Mouse (Mus musculus): ENCODE results near the gene Btbd11. TPM values are rescaled to one million over a fixed set of nuclear protein-coding genes. Genes with fewer than 3 reads are reported as not detected.

The Btbd11 gene
- polyA plus RNA-seq, 1 experiment from 2014 or later, result 0.47 TPM

DNA sequence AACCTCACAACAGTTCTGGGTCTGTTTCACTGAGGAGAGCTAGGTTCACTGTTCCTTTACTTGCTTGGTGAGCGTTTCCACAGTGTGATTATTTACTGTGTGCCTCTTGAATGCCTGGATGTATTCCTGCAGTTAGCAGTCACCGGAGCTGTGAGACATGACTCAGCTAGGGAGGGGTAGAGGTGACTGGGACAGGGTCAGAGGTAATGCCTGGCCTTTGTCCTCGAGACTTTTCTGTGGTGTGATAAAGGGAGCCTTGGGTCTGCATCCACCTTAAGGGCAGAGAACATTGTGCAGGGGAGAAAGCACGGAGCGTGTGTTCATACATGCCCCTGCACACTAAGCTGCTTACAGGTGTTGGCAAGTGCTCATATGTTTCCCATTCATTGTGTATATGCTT lies 126.2 kb downstream of the Btbd11 start:
- no peak for TF ChIP-seq EP300 (IDR thresholded peaks at IDR 0.05; ENCODE audit: low read depth)
- TF ChIP-seq CTCF (IDR thresholded peaks at IDR 0.05; ENCODE audit: low read depth), result no peak
- H3K27me3 ChIP-seq (ENCODE audit: insufficient read depth, low read length), result no peaks in the 10 kb centered on the region
- WGBS (ENCODE audit: insufficient replicate concordance), result 68% methylated on average over 5 of the region's 5 CpGs
- ATAC-seq (no peak), DNase-seq (no peak)
- no peaks in the 10 kb centered on the region for H3K36me3 ChIP-seq (replicated peaks; ENCODE audit: insufficient read depth, low read length)
- H3K4me1 ChIP-seq (ENCODE audit: insufficient read depth), result no peaks in the 10 kb centered on the region
- H3K9me3 ChIP-seq (ENCODE audit: low read length), result no peaks in the 10 kb centered on the region
- no peak overlapping the region for H3K4me2 ChIP-seq (ENCODE audit: low read depth, low read length)
- no peak overlapping the region for H3K27ac ChIP-seq (ENCODE audit: low read depth)
- H3K4me3 ChIP-seq (ENCODE audit: low read depth, low read length), result no peak overlapping the region
- no peak overlapping the region for H3K9ac ChIP-seq (replicated peaks)

DNA sequence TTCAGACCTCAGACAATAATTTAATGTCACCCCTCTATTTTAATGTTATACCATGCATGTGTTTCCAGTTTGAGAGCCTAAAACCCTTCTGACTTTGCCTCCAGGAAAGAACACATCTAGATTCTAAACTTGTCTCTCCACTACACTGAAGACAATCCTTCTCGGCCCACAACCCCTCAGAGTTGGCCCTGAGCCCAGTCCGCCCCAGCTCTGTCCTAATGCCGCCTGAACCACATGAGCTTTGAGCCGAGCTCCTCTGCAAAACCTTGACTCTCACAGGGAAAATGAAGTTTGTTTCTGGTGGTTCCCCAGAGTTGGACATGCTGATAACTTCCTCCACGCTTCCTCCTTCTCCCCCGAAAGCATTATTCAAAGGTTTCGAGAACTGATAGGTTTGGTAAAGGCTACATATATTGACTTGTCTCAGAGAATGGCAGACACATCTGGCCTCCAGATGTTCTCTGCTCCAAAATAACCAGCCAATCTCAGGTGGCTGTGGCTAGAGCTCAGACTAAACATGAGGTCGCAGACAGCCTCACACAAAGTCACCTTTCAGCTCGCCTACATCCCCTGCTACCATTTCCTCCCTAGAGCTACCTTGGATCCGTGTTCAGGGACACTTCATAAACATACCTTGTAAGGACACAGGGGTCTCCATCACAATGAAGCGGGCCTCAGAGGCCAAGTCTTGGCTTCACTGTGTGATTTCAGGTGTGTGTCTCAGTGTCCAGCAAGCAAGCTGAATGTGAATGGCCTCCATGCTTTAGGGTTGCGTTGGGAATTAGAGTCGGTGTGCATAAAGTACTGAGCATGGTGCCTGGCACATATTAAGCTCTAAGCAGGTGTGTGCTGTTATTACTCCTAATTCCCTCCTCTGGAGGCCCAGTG lies 130.9 kb downstream of the Btbd11 start:
- Histone ChIP-seq H3K27me3 (ENCODE audit: insufficient read depth, low read length) (no peaks in the 10 kb centered on the region), H3K36me3 (replicated peaks; ENCODE audit: insufficient read depth, low read length) (no peaks in the 10 kb centered on the region), H3K9me3 (ENCODE audit: low read length) (no peaks in the 10 kb centered on the region), H3K4me3 (ENCODE audit: low read depth, low read length) (no peak overlapping the region), H3K4me1 (ENCODE audit: insufficient read depth) (no peaks in the 10 kb centered on the region), H3K4me2 (ENCODE audit: low read depth, low read length) (no peak overlapping the region), H3K27ac (ENCODE audit: low read depth) (no peak overlapping the region), H3K9ac (replicated peaks) (no peak overlapping the region)
- ATAC-seq (no peak), DNase-seq (no peak)
- WGBS (ENCODE audit: insufficient replicate concordance), result 56% methylated on average over 13 of the region's 13 CpGs
- TF ChIP-seq CTCF (IDR thresholded peaks at IDR 0.05; ENCODE audit: low read depth), result no peak
- no peak for TF ChIP-seq EP300 (IDR thresholded peaks at IDR 0.05; ENCODE audit: low read depth)

- TF ChIP-seq EP300 (IDR thresholded peaks at IDR 0.05; ENCODE audit: low read depth), result no peak
- TF ChIP-seq CTCF (IDR thresholded peaks at IDR 0.05; ENCODE audit: low read depth), result no peak
- no peaks in the 10 kb centered on the region for H3K4me1 ChIP-seq (ENCODE audit: insufficient read depth)
- no peak for ATAC-seq
- H3K4me3 ChIP-seq (ENCODE audit: low read depth, low read length), result no peak overlapping the region
- H3K36me3 ChIP-seq (replicated peaks; ENCODE audit: insufficient read depth, low read length), result no peaks in the 10 kb centered on the region
- H3K4me2 ChIP-seq (ENCODE audit: low read depth, low read length), result no peak overlapping the region
- no peak overlapping the region for H3K27ac ChIP-seq (ENCODE audit: low read depth)
- no peak overlapping the region for H3K9ac ChIP-seq (replicated peaks)
- WGBS (ENCODE audit: insufficient replicate concordance), result 83% methylated on average over 6 of the region's 6 CpGs
- no peak for DNase-seq
- no peaks in the 10 kb centered on the region for H3K27me3 ChIP-seq (ENCODE audit: insufficient read depth, low read length)
- no peaks in the 10 kb centered on the region for H3K9me3 ChIP-seq (ENCODE audit: low read length)
These were observed 131.4 kb downstream of the Btbd11 start for GRCm38 (mm10) chr10:85518111-85518409.

- WGBS (ENCODE audit: insufficient replicate concordance), result 71% methylated on average over 7 of the region's 7 CpGs
- no peaks in the 10 kb centered on the region for H3K9me3 ChIP-seq (ENCODE audit: low read length)
- ATAC-seq, result no peak
These were observed 135.7 kb downstream of the Btbd11 start for GRCm38 (mm10) chr10:85522220-85522760.

DNA sequence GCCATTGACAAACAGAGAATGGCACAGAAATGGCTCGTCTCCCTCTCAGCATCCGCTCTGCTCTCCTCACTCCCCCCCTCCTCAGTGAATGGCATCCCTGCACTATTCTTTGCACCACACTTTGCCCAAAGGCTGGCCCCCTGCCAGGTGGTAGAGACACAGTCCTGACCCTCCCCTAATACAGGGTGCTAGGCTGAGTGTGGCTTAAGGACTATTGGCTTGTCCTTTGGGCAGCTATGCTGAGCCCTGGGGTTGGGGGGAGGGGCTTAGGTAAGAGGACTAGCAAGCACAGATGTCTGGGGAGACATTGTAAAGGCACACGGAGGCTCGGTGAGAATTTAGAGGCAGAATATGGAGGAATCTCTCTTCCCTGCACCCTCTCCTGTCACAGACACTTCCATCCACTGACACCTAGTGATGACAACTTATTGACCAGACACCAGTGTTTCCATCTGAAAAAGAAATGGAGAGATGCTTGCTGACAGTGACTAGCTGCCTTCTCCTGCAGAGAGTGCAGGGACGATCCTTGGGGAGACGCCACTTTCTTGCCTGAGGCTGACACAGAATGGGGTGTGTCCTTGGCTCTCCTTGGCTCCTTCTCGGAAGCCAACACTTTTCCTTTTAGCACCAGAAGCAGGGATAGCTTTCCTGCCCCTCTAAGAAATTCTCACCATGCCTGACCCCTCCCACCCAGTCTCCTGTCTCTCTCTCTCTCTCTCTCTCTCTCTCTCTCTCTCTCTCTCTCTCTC lies 138.8 kb downstream of the Btbd11 start:
- 57% methylated on average over 7 of the region's 7 CpGs for WGBS (ENCODE audit: insufficient replicate concordance)
- Histone ChIP-seq H3K4me2 (ENCODE audit: low read depth, low read length) (no peak overlapping the region), H3K36me3 (replicated peaks; ENCODE audit: insufficient read depth, low read length) (no peaks in the 10 kb centered on the region), H3K9ac (replicated peaks) (no peak overlapping the region), H3K4me3 (ENCODE audit: low read depth, low read length) (no peak overlapping the region), H3K27me3 (ENCODE audit: insufficient read depth, low read length) (no peaks in the 10 kb centered on the region), H3K9me3 (ENCODE audit: low read length) (no peaks in the 10 kb centered on the region), H3K27ac (ENCODE audit: low read depth) (no peak overlapping the region), H3K4me1 (ENCODE audit: insufficient read depth) (no peaks in the 10 kb centered on the region)
- ATAC-seq (no peak), DNase-seq (no peak)
- no peak for TF ChIP-seq EP300 (IDR thresholded peaks at IDR 0.05; ENCODE audit: low read depth)
- TF ChIP-seq CTCF (IDR thresholded peaks at IDR 0.05; ENCODE audit: low read depth), result no peak

More at GRCm38 (mm10) chr10:85522220-85522760, 135.7 kb downstream of the Btbd11 start:
- Histone ChIP-seq H3K36me3 (replicated peaks; ENCODE audit: insufficient read depth, low read length) (no peaks in the 10 kb centered on the region), H3K4me2 (ENCODE audit: low read depth, low read length) (no peak overlapping the region), H3K4me3 (ENCODE audit: low read depth, low read length) (no peak overlapping the region), H3K9ac (replicated peaks) (no peak overlapping the region), H3K27me3 (ENCODE audit: insufficient read depth, low read length) (no peaks in the 10 kb centered on the region), H3K27ac (ENCODE audit: low read depth) (no peak overlapping the region), H3K4me1 (ENCODE audit: insufficient read depth) (no peaks in the 10 kb centered on the region)
- DNase-seq, result no peak
- no peak for TF ChIP-seq EP300 (IDR thresholded peaks at IDR 0.05; ENCODE audit: low read depth)
- no peak for TF ChIP-seq CTCF (IDR thresholded peaks at IDR 0.05; ENCODE audit: low read depth)

GRCm38 (mm10) chr10:85526657-85527056 lies 140.0 kb downstream of the Btbd11 start:
- H3K36me3 ChIP-seq (replicated peaks; ENCODE audit: insufficient read depth, low read length), result no peaks in the 10 kb centered on the region
- H3K4me1 ChIP-seq (ENCODE audit: insufficient read depth), result no peaks in the 10 kb centered on the region
- no peaks in the 10 kb centered on the region for H3K9me3 ChIP-seq (ENCODE audit: low read length)
- no peaks in the 10 kb centered on the region for H3K27me3 ChIP-seq (ENCODE audit: insufficient read depth, low read length)
- WGBS (ENCODE audit: insufficient replicate concordance), result 55% methylated on average over 2 of the region's 2 CpGs
- H3K4me2 ChIP-seq (ENCODE audit: low read depth, low read length), result no peak overlapping the region
- no peak for TF ChIP-seq EP300 (IDR thresholded peaks at IDR 0.05; ENCODE audit: low read depth)
- TF ChIP-seq CTCF (IDR thresholded peaks at IDR 0.05; ENCODE audit: low read depth), result no peak
- no peak overlapping the region for H3K27ac ChIP-seq (ENCODE audit: low read depth)
- H3K9ac ChIP-seq (replicated peaks), result no peak overlapping the region
- DNase-seq (no peak), ATAC-seq (no peak)
- H3K4me3 ChIP-seq (ENCODE audit: low read depth, low read length), result no peak overlapping the region
